Mouse (Mus musculus) myocyte (in vitro differentiated cells): ENCODE measurements around the gene Anp32b.

Experiments
- MAX ChIP-seq: IDR thresholded peaks from one replicate; pipeline ENCODE4 v1.6.1; 2011; ENCODE audit warnings: low read depth, mild to moderate bottlenecking, control low read depth
- MYOD1 ChIP-seq, 3 experiments: IDR thresholded peaks; one replicate each; pipeline ENCODE4 v1.6.1; 2011; ENCODE audit warnings: control low read depth in 2 of 3, low read depth in 2 of 3, mild to moderate bottlenecking in 2 of 3, moderate library complexity in 1 of 3; ENCODE audit not compliant: insufficient read length in 2 of 3, control insufficient read depth in 1 of 3
- POLR2A ChIP-seq: IDR thresholded peaks from one replicate; pipeline ENCODE4 v1.6.1; 2011; ENCODE audit warnings: low read depth, mild to moderate bottlenecking, control low read depth, moderate library complexity; ENCODE audit not compliant: insufficient read length
- POLR2AphosphoS2 ChIP-seq: IDR thresholded peaks from one replicate; pipeline ENCODE4 v1.6.1; 2011; ENCODE audit warnings: low read depth, control low read depth; ENCODE audit not compliant: insufficient read length

DNA sequence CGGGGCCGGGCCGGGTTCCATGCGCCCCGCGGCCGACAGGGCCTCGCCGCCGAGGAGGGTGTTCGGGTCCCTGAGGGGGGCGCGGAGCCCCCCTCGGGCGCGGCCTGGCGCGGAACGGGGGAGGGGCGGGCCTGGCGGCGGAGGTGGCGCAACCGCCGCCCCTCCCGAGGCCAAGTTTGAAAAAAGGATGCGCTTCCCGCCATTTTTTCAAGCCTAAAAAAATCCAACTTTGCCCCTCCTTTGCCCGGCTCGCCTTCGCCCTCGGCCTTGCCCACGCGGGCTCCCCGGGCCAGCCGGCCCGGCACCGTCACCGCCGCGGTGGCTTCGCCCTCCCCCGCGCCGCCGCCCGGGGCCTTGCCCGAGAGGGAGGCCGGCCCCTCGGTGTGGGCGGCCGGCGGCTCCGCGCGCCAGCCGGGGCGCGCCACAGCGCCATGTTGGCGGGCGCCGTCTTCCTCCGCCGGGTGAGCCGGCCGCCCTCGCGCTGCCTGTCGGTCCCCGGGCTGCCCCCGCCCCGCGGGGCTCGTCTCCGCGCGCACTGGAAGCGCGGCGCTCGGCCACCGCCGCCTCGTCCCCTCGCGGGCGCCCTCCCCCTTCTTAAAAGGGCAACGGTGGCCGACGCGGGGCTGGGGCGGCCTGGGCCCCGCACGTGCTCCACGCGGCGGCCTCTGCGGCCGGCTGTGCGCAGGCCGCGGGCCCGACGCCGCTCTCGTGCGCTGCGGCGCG lies 1.2 kb downstream of the Anp32b start:
- TF ChIP-seq POLR2A (no peak), MYOD1 (IDR thresholded peaks at IDR 0.05; ENCODE audit: control insufficient read depth in 1 of 3, insufficient read length in 2 of 3, low read depth in 2 of 3) (no peak), POLR2AphosphoS2 (no peak), MAX (no peak)
